Mouse (Mus musculus) megakaryocyte progenitor cell, adult 5-6 weeks (primary cell): ENCODE measurements around the gene C130074G19Rik. TPM values are rescaled to one million over a fixed set of nuclear protein-coding genes. Genes with fewer than 3 reads are reported as not detected.

Source experiments
- ATAC-seq: replicated peaks from 2 replicates; pipeline ENCODE4 v1.8.0; 2016; ENCODE audit warnings: mild to moderate bottlenecking, moderate TSS enrichment, inconsistent platforms; ENCODE audit not compliant: poor library complexity
- total RNA-seq, 2 experiments: library from RNA; stranded (forward) in 1 of 2; stranded (reverse) in 1 of 2; fragments of 157-497, 149-512 nt in 1 of 2; fragments of 200-1000 nt in 1 of 2; gene quantifications; 2 replicates each; pipeline versions ENCODE4 v1.2.3 to v1.2.4; 2015 to 2017

C130074G19Rik gene
- total RNA-seq, 2 experiments from 2014 or later = not detected

- peak; percentile 81 for ATAC-seq
Measured at GRCm38 (mm10) chr1:184845111-184846071, 37.6 kb downstream of the C130074G19Rik start.

DNA sequence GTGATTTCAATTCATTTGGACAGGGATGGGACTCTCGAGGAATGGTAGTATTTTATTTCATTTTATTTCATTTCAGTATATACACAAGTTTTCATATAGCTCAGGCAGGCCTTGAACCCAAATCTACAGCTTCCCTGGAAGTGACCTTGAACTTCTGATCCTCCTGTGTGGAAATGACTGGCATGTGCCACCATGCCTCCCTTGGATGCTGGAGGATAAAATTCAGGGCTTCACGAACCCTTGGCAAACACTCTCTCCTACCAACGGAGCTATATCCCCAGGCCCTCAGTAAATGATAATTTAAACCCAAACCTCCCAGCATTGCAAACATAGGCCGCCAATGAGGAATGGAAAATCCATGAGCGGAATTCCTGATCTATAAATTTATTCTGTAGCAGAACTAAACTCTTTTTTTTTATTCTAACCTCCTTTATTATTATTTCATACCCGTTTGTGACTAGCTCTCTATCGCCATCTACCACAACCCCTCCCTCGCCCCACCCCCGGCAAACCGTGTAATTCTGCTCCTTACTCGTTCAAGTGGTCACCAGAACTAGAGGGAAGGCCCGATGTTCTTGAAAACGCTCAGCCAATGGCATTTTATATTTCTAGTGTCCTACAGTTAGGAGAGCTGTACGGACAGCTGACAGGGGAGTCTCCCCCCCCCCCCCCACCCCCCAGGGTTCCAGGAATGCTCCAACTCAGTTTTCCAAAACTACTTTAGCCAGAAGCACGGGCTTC lies 38.5 kb downstream of the C130074G19Rik start:
- ATAC-seq = no peak

GRCm38 (mm10) chr1:184837649-184838048 lies 45.4 kb downstream of the C130074G19Rik start:
- no peak for ATAC-seq

DNA sequence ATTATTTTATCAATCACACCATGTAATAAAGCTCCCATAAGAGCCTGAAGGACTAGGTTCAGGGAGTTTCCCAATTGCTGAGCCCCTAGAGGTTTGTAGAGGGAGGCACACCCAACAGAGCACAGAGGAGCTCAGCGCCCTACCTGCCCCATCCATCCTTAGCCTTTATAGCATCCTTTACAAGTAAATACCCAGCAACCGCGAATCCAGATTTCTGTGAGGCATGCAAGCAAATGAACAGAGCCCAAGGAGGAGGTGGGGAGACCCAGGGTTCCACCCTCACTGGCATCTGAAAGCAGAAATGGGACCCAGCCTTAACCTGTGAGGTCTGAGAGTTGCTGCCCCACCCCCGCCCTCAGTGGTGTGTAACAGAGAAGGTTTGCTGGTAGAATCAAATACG lies 46.7 kb downstream of the C130074G19Rik start:
- no peak for ATAC-seq

GRCm38 (mm10) chr1:184833499-184833898 lies 49.5 kb downstream of the C130074G19Rik start:
- no peak for ATAC-seq

DNA sequence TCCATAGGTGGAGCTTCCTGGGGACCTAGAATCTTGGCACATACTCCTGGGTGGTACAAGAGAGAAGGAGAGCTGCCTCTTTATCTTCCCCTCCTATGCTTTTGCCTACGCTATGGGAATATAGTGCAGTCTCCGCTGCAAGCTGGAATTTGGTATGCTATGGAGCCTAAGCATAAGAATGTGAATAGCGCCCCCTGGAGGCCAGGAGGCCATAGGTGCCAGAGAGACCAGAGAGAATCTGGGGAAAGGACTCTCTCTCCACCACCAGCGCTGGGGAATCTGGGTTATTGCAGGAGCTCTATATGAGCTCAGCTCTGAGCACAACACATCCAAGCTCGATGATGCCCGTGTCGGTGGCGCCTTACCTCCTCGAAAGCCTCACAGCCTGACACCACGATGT lies 50.8 kb downstream of the C130074G19Rik start:
- peak; percentile 52; the same call in 1 of the 2 replicates for ATAC-seq

GRCm38 (mm10) chr1:184829897-184830296 lies 53.1 kb downstream of the C130074G19Rik start:
- ATAC-seq = no peak

DNA sequence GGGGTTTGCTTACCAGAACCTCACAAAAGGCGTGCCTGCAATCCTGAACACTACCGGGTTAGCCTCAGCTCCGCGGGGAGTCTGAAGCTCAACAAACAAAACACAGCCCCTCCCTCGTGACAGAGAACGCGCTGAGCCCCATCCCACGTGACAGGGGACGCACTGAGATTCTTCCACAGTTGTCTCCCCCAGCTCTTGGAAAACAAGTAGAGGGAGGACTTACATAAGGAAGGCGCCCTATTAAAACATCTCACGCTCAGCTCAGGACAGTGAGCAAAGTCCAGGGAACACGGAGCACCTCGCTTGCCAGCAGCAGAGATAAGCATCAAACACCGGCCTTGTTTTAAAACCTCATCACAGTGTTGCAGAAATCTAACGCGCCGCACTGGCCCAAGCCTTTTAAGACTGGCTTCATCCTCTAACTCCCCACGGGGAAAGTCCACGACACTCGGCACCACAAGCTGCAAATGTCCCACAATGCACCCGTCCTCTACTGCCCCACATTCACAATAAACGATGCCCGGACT lies 55.8 kb downstream of the C130074G19Rik start:
- ATAC-seq = no peak

DNA sequence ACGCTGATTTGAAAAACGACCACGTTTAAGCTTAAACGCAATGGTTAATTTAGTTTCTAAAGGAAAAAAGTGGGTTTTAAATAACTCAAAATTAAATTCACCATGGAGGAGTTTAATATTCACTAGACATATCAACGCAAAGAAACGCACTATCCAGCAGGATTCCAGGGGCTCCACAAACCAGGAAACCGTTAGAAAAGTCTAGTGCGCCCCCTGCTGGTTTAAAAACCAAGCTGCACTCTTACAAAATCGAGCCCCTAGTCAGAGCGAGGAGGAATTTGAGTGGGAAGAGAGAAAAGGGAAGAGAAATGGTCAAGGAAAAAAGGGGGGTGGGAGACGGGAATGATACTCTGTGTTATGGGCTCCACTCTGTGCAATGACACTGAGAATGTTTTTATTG lies 57.9 kb downstream of the C130074G19Rik start:
- ATAC-seq = peak; percentile 58

GRCm38 (mm10) chr1:184824439-184824851 lies 58.6 kb downstream of the C130074G19Rik start:
- peak; percentile 96 for ATAC-seq

GRCm38 (mm10) chr1:184822678-184823077 lies 60.3 kb downstream of the C130074G19Rik start:
- no peak for ATAC-seq

Other genes with a start within 250 kb of the C130074G19Rik start
- 11.6 and 14.7 TPM in 2 replicates for gene Hlx, start 150.6 kb downstream of the C130074G19Rik start, total RNA-seq (2015)
- gene Hlx, start 150.6 kb downstream of the C130074G19Rik start, total RNA-seq (2017) = 10.3 and 15.2 TPM in 2 replicates
- gene Marc1, start 71.9 kb downstream of the C130074G19Rik start, total RNA-seq (2015) = 0.49 and 0.67 TPM in 2 replicates
- 0.33 TPM in 1 of 2 replicates, not detected in the other for gene Marc1, start 71.9 kb downstream of the C130074G19Rik start, total RNA-seq (2017)
- 217 and 227 TPM in 2 replicates for gene Marc2, start 36.8 kb downstream of the C130074G19Rik start, total RNA-seq (2015)
- 65.4 and 72.7 TPM in 2 replicates for gene Marc2, start 36.8 kb downstream of the C130074G19Rik start, total RNA-seq (2017)
- gene Mark1, start 116.4 kb upstream of the C130074G19Rik start, total RNA-seq (2015) = 0.10 TPM in 1 of 2 replicates, not detected in the other
- not detected in 2 replicates for gene Mark1, start 116.4 kb upstream of the C130074G19Rik start, total RNA-seq (2017)